ENCODE assay signal across 19 mouse cellular contexts in genomic region chr11:96322738-96323137, GRCm38 (mm10). TPM values are rescaled to one million over a fixed set of nuclear protein-coding genes. Genes with fewer than 3 reads are reported as not detected.
DNase-seq lines count a peak whose midpoint lies in the region; ATAC-seq and TF ChIP-seq lines count a peak whose summit lies in the region.
"Had no signal": no experiment of that assay in that cellular context is flagged by ENCODE, and none has a peak within 500 bp of the region (broad histone marks: within the 10 kb centered on the region; RNA-seq: fewer than 3 reads in every experiment).

No protein-coding gene starts in this region.

- TF ChIP-seq CTCF in lung, embryonic 14.5 days (IDR thresholded peaks at IDR 0.05; ENCODE audit: low read depth) = no peak

- no peak for ATAC-seq in lung, embryonic 14.5 days (ENCODE audit: insufficient read depth)
- ATAC-seq in hindbrain, embryonic 13.5 days (ENCODE audit: low FRiP score) = no peak
- ATAC-seq in intestine, embryonic 15.5 days = no peak
- ATAC-seq in stomach, embryonic 15.5 days (ENCODE audit: insufficient read depth, low FRiP score, low read depth) = no peak
- ATAC-seq in granulocyte monocyte progenitor cell, adult 5-6 weeks (replicated peaks; ENCODE audit: poor library complexity, severe bottlenecking) = no peak
- ATAC-seq: forebrain, embryonic 14.5 days; midbrain, embryonic 15.5 days had no signal

- H3K4me2 ChIP-seq in lung, embryonic 14.5 days = peak overlapping the region; percentile 84
- H3K4me2 ChIP-seq in hindbrain, embryonic 13.5 days = peak overlapping the region; percentile 83
- H3K4me2 ChIP-seq in intestine, embryonic 15.5 days (replicated peaks) = peak overlapping the region; percentile 81
- H3K4me2 ChIP-seq in stomach, embryonic 15.5 days = peak overlapping the region; percentile 62
- H3K4me2 ChIP-seq: embryonic facial prominence, embryonic 15.5 days; midbrain, embryonic 15.5 days had no signal

- intact Hi-C loops in heart, postnatal 14 days (cut with DNase I) = no loop called here

- WGBS in lung, embryonic 14.5 days = 18% methylated on average over 6 of the region's 6 CpGs
- 2% methylated on average over 6 of the region's 6 CpGs for WGBS in hindbrain, embryonic 13.5 days
- 34% methylated on average over 6 of the region's 6 CpGs for WGBS in intestine, embryonic 15.5 days
- 18% methylated on average over 6 of the region's 6 CpGs for WGBS in stomach, embryonic 15.5 days

- no peaks in the 10 kb centered on the region for H3K9me3 ChIP-seq in lung, embryonic 14.5 days (ENCODE audit: low read depth, low read length)
- no peaks in the 10 kb centered on the region for H3K9me3 ChIP-seq in hindbrain, embryonic 13.5 days
- no peaks in the 10 kb centered on the region for H3K9me3 ChIP-seq in intestine, embryonic 15.5 days
- H3K9me3 ChIP-seq in stomach, embryonic 15.5 days = no peaks in the 10 kb centered on the region
- H3K9me3 ChIP-seq: embryonic facial prominence, embryonic 15.5 days; midbrain, embryonic 15.5 days had no signal

- DNase-seq in lung, embryonic 14.5 days = no peak
- DNase-seq in lung, adult 18-20 months = no peak
- DNase-seq in heart, postnatal 14 days = no peak
- DNase-seq: cerebellum, adult 11 months; heart, adult 2 months; thymus, postnatal 25 days had no signal

- peak overlapping the region; percentile 99 for H3K9ac ChIP-seq in lung, embryonic 14.5 days
- peak overlapping the region; percentile 99 for H3K9ac ChIP-seq in hindbrain, embryonic 13.5 days
- peak overlapping the region; percentile 49 for H3K9ac ChIP-seq in intestine, embryonic 15.5 days
- H3K9ac ChIP-seq in stomach, embryonic 15.5 days = 0 out of 2 replicates have a peak overlapping the region, but pooled peaks have one; percentile 25
- H3K9ac ChIP-seq: embryonic facial prominence, embryonic 15.5 days; midbrain, embryonic 15.5 days had no signal

- peaks cover 16% of the 10 kb centered on the region; the same call in 1 of the 2 replicates for H3K27me3 ChIP-seq in lung, embryonic 14.5 days (ENCODE audit: insufficient read depth, low read length)
- H3K27me3 ChIP-seq in hindbrain, embryonic 13.5 days = peaks cover 92% of the 10 kb centered on the region
- H3K27me3 ChIP-seq in intestine, embryonic 15.5 days (replicated peaks) = 0 out of 2 replicates have a peak, but pooled peaks cover 2% of the 10 kb centered on the region
- peaks cover 14% of the 10 kb centered on the region; the same call in 1 of the 2 replicates for H3K27me3 ChIP-seq in stomach, embryonic 15.5 days (replicated peaks)

- no peaks in the 10 kb centered on the region; the same call in 1 of the 2 replicates for H3K4me1 ChIP-seq in lung, embryonic 14.5 days (ENCODE audit: insufficient read depth)
- peaks cover 13% of the 10 kb centered on the region for H3K4me1 ChIP-seq in hindbrain, embryonic 13.5 days (replicated peaks)
- H3K4me1 ChIP-seq in intestine, embryonic 15.5 days (replicated peaks) = peaks cover 10% of the 10 kb centered on the region
- H3K4me1 ChIP-seq in stomach, embryonic 15.5 days = peaks cover 9% of the 10 kb centered on the region; the same call in 1 of the 2 replicates

- peak overlapping the region; percentile 72 for H3K4me3 ChIP-seq in lung, embryonic 14.5 days (ENCODE audit: low read depth, low read length)
- H3K4me3 ChIP-seq in hindbrain, embryonic 13.5 days = peak overlapping the region; percentile 57
- H3K4me3 ChIP-seq in intestine, embryonic 15.5 days (replicated peaks) = peak overlapping the region; percentile 2; the same call in 1 of the 2 replicates
- H3K4me3 ChIP-seq in stomach, embryonic 15.5 days (replicated peaks) = peak overlapping the region; percentile 30
- H3K4me3 ChIP-seq: embryonic facial prominence, embryonic 15.5 days; heart, adult 2 months; midbrain, embryonic 15.5 days had no signal

- peaks cover 12% of the 10 kb centered on the region; the same call in 1 of the 2 replicates for H3K36me3 ChIP-seq in lung, embryonic 14.5 days (ENCODE audit: insufficient read depth)
- no peaks in the 10 kb centered on the region for H3K36me3 ChIP-seq in hindbrain, embryonic 13.5 days
- no peaks in the 10 kb centered on the region for H3K36me3 ChIP-seq in intestine, embryonic 15.5 days
- H3K36me3 ChIP-seq in stomach, embryonic 15.5 days = no peaks in the 10 kb centered on the region
- H3K36me3 ChIP-seq: embryonic facial prominence, embryonic 15.5 days; midbrain, embryonic 15.5 days had no signal

- H3K27ac ChIP-seq in lung, embryonic 14.5 days (ENCODE audit: low read depth) = peak overlapping the region; percentile 100
- H3K27ac ChIP-seq in hindbrain, embryonic 13.5 days = peak overlapping the region; percentile 100
- peak overlapping the region; percentile 89 for H3K27ac ChIP-seq in intestine, embryonic 15.5 days
- H3K27ac ChIP-seq in stomach, embryonic 15.5 days = peak overlapping the region; percentile 78
- H3K27ac ChIP-seq: embryonic facial prominence, embryonic 15.5 days; heart, adult 2 months; midbrain, embryonic 15.5 days had no signal

RNA-seq across cellular contexts. Expression of gene Hoxb3, which starts 0.4 kb away (rescaled TPM):
- polyA plus RNA-seq in lung, embryonic 14.5 days (2014; fragmentation: Nextera tagmentation; extraction: Ambion mirVana) = 3.9 and 6.3 TPM in 2 replicates
- polyA plus RNA-seq in hindbrain, embryonic 13.5 days (2015; fragmentation: Nextera tagmentation; extraction: Ambion mirVana) = 11.9 and 14.5 TPM in 2 replicates
- polyA plus RNA-seq in intestine, embryonic 15.5 days (2015; fragmentation: Nextera tagmentation; extraction: Ambion mirVana) = 1.8 and 2.7 TPM in 2 replicates
- 2.5 and 2.7 TPM in 2 replicates for polyA plus RNA-seq in stomach, embryonic 15.5 days (2015; fragmentation: Nextera tagmentation; extraction: Ambion mirVana)
- 1.5 and 7.8 TPM in 2 replicates for total RNA-seq in granulocyte monocyte progenitor cell, adult 5-6 weeks (2014; fragmentation: Nextera tagmentation)
- 0.05 and 0.56 TPM in 2 replicates for total RNA-seq in granulocyte monocyte progenitor cell, adult 5-6 weeks (2017)
- under 1 TPM; 0.76 to 0.79 TPM for total RNA-seq in heart, postnatal 14 days (2021)
- total RNA-seq: layer of hippocampus, adult 18-20 months; left cerebral cortex, adult 8-10 months had no signal
- polyA plus RNA-seq: forebrain, embryonic 14.5 days; midbrain, embryonic 15.5 days had no signal

RNA-seq across cellular contexts. Expression of gene Hoxb4, which starts 4.7 kb away (rescaled TPM):
- polyA plus RNA-seq in lung, embryonic 14.5 days (2014; fragmentation: Nextera tagmentation; extraction: Ambion mirVana) = 3.8 and 3.9 TPM in 2 replicates
- polyA plus RNA-seq in hindbrain, embryonic 13.5 days (2015; fragmentation: Nextera tagmentation; extraction: Ambion mirVana) = 9.5 and 11.3 TPM in 2 replicates
- 2.8 and 3.2 TPM in 2 replicates for polyA plus RNA-seq in intestine, embryonic 15.5 days (2015; fragmentation: Nextera tagmentation; extraction: Ambion mirVana)
- 3.4 and 3.6 TPM in 2 replicates for polyA plus RNA-seq in stomach, embryonic 15.5 days (2015; fragmentation: Nextera tagmentation; extraction: Ambion mirVana)
- 2.6 and 3.8 TPM in 2 replicates for total RNA-seq in granulocyte monocyte progenitor cell, adult 5-6 weeks (2014; fragmentation: Nextera tagmentation)
- total RNA-seq in granulocyte monocyte progenitor cell, adult 5-6 weeks (2017) = 1.9 and 2.3 TPM in 2 replicates
- total RNA-seq in heart, postnatal 14 days (2021) = 1 to 10 TPM; 1.0 to 1.3 TPM
- total RNA-seq: layer of hippocampus, adult 18-20 months had no signal
- polyA plus RNA-seq: forebrain, embryonic 14.5 days; midbrain, embryonic 15.5 days had no signal

RNA-seq across cellular contexts. Expression of gene Hoxb5, which starts 19.6 kb away (rescaled TPM):
- polyA plus RNA-seq in lung, embryonic 14.5 days (2014; fragmentation: Nextera tagmentation; extraction: Ambion mirVana) = 65.9 and 76.1 TPM in 2 replicates
- 196 and 216 TPM in 2 replicates for polyA plus RNA-seq in hindbrain, embryonic 13.5 days (2015; fragmentation: Nextera tagmentation; extraction: Ambion mirVana)
- polyA plus RNA-seq in intestine, embryonic 15.5 days (2015; fragmentation: Nextera tagmentation; extraction: Ambion mirVana) = 27.2 and 31.3 TPM in 2 replicates
- polyA plus RNA-seq in stomach, embryonic 15.5 days (2015; fragmentation: Nextera tagmentation; extraction: Ambion mirVana) = 17.6 and 17.9 TPM in 2 replicates
- total RNA-seq in granulocyte monocyte progenitor cell, adult 5-6 weeks (2014; fragmentation: Nextera tagmentation) = not detected in 2 replicates
- total RNA-seq in granulocyte monocyte progenitor cell, adult 5-6 weeks (2017) = 0.05 TPM in 1 of 2 replicates, not detected in the other
- total RNA-seq in heart, postnatal 14 days (2021) = under 1 TPM; 0.19 to 0.22 TPM
- total RNA-seq: layer of hippocampus, adult 18-20 months; left cerebral cortex, adult 8-10 months; neutrophil, adult 5-6 weeks had no signal
- polyA plus RNA-seq: embryonic facial prominence, embryonic 15.5 days; forebrain, embryonic 14.5 days had no signal

RNA-seq across cellular contexts. Expression of gene Hoxb2, which starts 27.6 kb away (rescaled TPM):
- polyA plus RNA-seq in lung, embryonic 14.5 days (2014; fragmentation: Nextera tagmentation; extraction: Ambion mirVana) = 48.9 and 51.6 TPM in 2 replicates
- 38.6 and 47.2 TPM in 2 replicates for polyA plus RNA-seq in hindbrain, embryonic 13.5 days (2015; fragmentation: Nextera tagmentation; extraction: Ambion mirVana)
- 17.7 and 19.8 TPM in 2 replicates for polyA plus RNA-seq in intestine, embryonic 15.5 days (2015; fragmentation: Nextera tagmentation; extraction: Ambion mirVana)
- 20.3 and 21.0 TPM in 2 replicates for polyA plus RNA-seq in stomach, embryonic 15.5 days (2015; fragmentation: Nextera tagmentation; extraction: Ambion mirVana)
- 1.7 TPM in 1 of 2 replicates, not detected in the other for total RNA-seq in granulocyte monocyte progenitor cell, adult 5-6 weeks (2014; fragmentation: Nextera tagmentation)
- total RNA-seq in granulocyte monocyte progenitor cell, adult 5-6 weeks (2017) = 0.26 TPM in 1 of 2 replicates, not detected in the other
- 1 to 10 TPM in 1 of 2 experiments, under 1 TPM in 1; 0.78 to 1.3 TPM for total RNA-seq in heart, postnatal 14 days (2021)
- total RNA-seq: gastrocnemius, adult 18-20 months; layer of hippocampus, adult 18-20 months; left cerebral cortex, adult 8-10 months; neutrophil, adult 5-6 weeks had no signal
- polyA plus RNA-seq: forebrain, embryonic 14.5 days had no signal

RNA-seq across cellular contexts. Expression of gene Hoxb6, which starts 30.5 kb away (rescaled TPM):
- polyA plus RNA-seq in lung, embryonic 14.5 days (2014; fragmentation: Nextera tagmentation; extraction: Ambion mirVana) = 19.7 and 24.4 TPM in 2 replicates
- polyA plus RNA-seq in hindbrain, embryonic 13.5 days (2015; fragmentation: Nextera tagmentation; extraction: Ambion mirVana) = 81.9 and 132 TPM in 2 replicates
- 14.4 and 16.1 TPM in 2 replicates for polyA plus RNA-seq in intestine, embryonic 15.5 days (2015; fragmentation: Nextera tagmentation; extraction: Ambion mirVana)
- polyA plus RNA-seq in stomach, embryonic 15.5 days (2015; fragmentation: Nextera tagmentation; extraction: Ambion mirVana) = 7.5 and 10.7 TPM in 2 replicates
- total RNA-seq in granulocyte monocyte progenitor cell, adult 5-6 weeks (2014; fragmentation: Nextera tagmentation) = not detected in 2 replicates
- not detected in 2 replicates for total RNA-seq in granulocyte monocyte progenitor cell, adult 5-6 weeks (2017)
- not detected for total RNA-seq in heart, postnatal 14 days (2021)
- total RNA-seq: heart, adult 2 months; layer of hippocampus, adult 18-20 months; left cerebral cortex, adult 8-10 months; liver, adult 2 months; megakaryocyte progenitor cell, adult 5-6 weeks; neutrophil, adult 5-6 weeks had no signal
- polyA plus RNA-seq: embryonic facial prominence, embryonic 15.5 days; forebrain, embryonic 14.5 days; heart, adult 2 months had no signal

Comparison
In these comparisons a context has a peak if more than half of its experiments do, and no peak if none do; other contexts are left out.
1. H3K4me3 ChIP-seq: peak in every context shown above with its lines; median percentile 72 in lung, embryonic 14.5 days; 57 in hindbrain, embryonic 13.5 days; 30 in stomach, embryonic 15.5 days; 2 in intestine, embryonic 15.5 days.
2. H3K9ac ChIP-seq: peak in every context shown above with its lines; median percentile 99 in lung, embryonic 14.5 days; 99 in hindbrain, embryonic 13.5 days; 49 in intestine, embryonic 15.5 days; 25 in stomach, embryonic 15.5 days.